Mouse (Mus musculus) gonadal fat pad, adult 2 months (tissue): ENCODE results near the gene Dazl. TPM values are rescaled to one million over a fixed set of nuclear protein-coding genes. Genes with fewer than 3 reads are reported as not detected.
"Not testable (repeated sequence)": the region's sequence is repeated elsewhere in the genome, so short reads cannot be mapped to it uniquely, and the experiment has no call there.

Experiments
- DNase-seq: peaks from one replicate; pipeline ENCODE4 v3.0.0-alpha.2; 2012; ENCODE audit warnings: low read depth
- polyA plus RNA-seq: library from polyadenylated mRNA; depleted of rRNA; stranded (reverse); fragments of >200 nt; gene quantifications from 2 replicates; pipeline ENCODE4 v1.2.3, GENCODE M21; 2012; rRNA removed

The Dazl gene
- polyA plus RNA-seq, 1 experiment = 0.08 TPM

DNA sequence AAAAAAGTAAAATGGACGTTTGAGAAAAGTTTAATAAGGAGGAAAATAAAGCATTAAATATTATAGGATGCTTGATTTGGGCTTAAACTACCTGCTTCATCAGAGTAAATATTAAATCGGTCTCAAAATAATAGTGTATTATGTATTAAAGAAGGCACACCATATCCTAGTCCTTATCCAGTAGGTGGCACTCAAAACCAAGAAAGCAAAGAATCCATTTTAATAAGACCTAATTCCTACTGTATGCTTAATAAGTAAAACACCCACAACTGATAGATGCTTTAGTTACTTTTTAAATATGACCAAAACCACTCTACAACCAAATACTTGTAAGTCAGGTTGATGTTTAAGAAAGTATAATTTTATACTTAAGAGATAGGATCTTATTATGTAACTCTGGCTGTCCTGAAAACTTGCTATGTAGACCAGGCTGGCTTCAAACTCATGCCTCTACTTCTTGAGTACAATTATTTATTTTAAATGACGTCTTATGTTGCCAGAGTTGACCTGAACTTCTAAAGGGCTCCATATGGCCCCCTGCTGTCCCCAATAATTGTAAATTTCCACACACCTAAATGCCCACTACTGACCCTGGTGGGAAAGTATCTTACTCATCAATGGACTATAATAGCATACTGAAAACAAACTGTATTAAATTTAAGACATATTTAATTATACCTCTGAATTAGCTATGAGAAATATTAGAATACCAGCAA is 1.8 kb downstream of the Dazl start:
- DNase-seq = no peak

DNA sequence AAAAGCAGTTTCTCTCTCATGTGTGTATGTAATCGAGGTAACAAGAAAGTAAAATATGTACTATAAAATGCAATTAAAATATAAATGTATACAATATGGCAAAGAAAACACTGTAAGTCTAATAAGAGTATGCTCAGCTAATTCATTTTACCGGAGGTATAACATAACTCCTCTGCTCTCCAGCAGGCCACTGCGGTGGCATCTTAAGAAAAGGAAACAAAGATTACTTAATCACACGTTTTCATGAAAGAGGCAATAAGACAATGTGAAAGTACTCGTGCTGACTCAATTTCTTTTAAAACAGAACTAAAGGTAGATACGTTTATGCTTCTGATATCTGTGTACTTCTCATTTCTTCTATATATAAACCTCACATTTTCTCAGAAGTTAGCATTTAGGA is 8.6 kb downstream of the Dazl start:
- no peak for DNase-seq

DNA sequence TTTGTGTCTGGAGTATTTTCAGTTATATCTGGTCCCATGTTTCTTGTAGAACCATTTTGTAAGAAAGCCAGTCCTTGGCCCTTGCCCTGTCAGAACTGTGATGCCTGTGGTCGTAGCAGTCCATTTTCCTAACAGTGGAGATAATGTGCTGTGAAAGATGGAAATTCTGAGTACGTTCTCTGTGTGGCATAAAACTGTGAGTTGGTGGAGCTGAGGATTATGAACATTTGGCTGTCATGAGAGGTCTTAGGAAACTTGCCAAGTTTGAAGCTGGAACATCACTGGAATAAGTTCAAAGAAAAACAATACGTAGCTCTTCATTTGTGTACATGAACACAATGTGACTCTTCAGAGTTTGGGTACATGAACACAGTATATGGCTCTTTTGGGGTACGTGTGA is 31.8 kb downstream of the Dazl start:
- not testable (repeated sequence) for DNase-seq

DNA sequence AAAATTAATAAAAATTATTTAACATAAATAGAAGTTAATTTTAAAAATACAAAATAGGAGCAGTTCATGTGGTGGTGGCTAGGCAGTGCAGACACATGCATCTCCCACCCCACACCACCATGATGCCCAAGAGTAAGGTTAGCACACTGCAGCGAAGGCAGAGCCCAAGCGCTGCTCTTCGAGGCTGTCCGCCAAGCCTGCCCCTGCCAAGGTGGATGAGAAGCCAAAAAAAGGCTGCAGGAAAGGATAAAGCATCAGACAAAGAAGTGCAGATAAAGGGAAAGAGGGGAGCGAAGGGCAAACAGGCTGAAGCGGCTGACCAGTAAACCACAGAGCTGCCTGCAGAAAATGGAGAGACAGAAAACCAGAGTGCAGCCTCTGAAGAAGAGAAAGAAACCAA is 32.6 kb downstream of the Dazl start:
- DNase-seq = no peak

DNA sequence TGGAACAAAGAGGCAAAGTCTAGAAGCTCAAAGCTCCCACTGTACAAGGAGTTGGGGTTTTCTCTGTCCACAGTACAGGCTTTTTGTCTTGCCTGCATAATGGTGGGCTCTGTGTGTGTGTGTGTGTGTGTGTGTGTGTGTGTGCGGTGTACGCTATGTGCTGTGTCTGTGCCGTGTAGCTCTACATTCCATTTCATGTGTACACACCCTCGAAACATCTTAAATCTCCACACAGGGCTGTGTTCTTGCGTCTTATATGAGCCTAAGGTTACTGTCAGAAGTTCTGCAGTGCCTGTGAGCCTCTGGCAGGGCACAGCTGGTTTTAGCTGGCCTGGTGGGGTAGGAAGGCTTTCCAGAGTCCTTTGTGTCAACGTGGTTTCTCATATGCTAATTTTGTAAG is 46.8 kb downstream of the Dazl start:
- no peak for DNase-seq

DNA sequence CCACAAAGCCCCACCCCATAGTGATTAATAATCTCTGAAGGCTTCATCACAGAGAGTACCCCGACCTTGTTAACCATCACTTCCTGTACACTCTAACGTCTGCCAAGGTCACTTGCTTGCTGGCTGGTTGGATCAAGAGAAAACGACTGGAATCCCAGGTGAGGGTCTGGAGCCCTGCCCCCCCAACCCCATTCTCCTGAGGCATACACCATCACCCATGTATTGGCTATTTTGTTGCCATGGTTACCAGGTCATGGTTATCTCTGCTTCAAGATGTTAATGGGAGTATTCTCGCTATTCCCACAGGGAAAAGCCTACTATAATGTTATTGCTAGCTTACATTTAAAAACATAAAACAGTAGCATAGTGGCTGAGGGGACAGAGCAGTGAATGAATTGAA is 48.8 kb downstream of the Dazl start:
- no peak for DNase-seq

DNA sequence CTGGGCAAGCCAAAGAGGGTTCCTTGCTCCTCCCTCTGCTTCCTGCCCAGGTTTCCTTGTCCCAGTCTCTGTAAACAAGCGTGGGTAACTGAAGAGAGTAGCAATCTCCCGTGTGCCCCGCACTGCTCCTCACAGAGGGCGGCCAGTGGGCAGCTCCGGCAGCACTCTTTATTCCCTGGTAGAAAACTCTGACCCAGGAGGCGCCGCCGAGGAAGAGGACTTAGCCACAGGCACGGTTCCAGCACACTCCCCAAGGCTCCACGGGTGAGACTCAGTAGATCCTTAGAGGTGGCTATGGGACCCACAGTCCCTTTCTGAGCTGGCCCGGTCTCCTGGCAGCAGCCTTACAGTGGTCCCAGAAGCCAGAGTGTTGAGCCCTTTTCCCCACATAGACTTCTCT is 50.1 kb downstream of the Dazl start:
- DNase-seq = no peak

DNA sequence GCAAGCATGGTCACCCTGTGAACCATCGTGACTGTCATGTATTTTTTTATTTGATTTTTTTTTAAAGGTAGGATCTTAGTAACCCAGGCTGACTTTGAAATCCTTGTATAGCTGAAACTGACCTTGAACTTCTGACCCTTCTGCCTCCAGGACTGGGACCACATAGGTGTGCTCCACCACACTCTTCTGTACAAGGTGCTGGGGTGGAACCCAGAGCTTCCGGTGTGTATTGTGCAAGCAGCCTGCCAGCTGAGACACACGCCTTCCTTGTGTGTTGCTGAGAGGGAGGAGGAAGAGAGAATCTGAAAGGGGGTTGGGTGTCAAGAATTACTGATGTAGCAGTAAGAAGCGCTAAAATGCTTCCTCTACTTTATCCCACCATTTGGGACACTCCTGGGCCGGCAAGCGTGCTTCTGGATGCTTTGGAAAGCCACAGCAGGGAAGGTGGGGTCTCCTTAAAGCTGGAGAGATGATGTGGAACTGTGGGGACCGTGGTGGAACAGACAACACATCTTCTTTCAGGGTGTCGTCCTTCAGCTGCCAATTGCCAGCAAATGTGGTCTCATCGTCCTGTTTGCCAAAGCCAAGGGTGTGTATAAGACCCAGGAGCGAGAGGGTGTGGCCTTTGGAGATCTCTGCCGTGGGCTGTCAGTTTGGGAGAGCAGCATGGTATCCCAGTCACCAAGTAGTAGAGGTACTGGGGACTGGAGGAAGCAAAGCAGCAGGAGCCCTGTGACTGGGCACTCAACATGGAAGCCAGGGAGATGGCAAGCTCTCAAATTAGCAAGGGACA is 55.4 kb downstream of the Dazl start:
- no peak for DNase-seq

DNA sequence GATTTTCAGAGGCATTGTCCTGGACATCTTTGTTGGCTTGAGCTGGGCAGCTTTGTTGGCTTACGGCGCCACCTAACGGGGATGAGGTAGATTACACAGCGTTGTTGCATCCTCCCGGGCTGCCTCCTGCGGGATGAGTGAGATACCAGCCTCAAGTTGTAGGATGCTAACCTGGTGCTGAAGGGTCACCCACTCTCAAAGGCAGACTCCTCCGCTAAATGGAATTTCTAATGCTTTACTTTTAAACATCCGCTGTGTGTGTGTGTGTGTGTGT is 56.1 kb downstream of the Dazl start:
- no peak for DNase-seq

DNA sequence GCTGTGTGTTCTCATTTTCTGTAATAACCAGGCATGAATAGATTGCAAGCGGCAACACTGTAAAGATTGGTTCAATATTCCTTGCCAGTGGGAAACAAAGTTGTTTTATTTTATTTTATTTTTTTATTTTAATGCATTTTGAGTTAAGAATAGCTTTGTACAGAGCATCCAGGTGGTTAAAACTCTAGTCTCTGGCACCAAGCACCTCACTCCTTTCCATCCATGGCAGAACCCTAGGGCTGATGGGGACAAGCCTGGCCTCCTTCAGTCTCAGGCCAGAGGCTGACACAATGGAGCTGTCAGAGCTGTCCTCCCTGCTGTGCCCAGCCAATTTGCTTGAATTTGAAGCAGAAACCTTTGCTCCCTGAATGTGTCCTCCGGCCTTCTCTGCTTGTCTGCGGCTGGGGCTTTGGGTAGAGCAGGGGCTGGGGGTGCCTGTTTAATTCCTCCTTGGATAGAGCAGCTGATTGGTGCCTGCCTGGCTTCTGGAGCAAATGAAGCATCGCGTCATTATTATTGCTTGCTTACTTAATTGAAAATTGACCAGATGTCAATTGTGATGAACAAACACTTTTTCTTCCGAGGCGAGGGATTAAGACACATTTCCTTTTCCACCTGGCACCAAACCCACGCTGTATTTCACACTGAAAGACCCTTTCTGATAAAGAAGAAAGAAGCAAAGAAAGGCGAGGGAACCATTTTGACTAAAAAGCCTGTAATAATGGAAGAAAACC is 56.6 kb downstream of the Dazl start:
- no peak for DNase-seq

DNA sequence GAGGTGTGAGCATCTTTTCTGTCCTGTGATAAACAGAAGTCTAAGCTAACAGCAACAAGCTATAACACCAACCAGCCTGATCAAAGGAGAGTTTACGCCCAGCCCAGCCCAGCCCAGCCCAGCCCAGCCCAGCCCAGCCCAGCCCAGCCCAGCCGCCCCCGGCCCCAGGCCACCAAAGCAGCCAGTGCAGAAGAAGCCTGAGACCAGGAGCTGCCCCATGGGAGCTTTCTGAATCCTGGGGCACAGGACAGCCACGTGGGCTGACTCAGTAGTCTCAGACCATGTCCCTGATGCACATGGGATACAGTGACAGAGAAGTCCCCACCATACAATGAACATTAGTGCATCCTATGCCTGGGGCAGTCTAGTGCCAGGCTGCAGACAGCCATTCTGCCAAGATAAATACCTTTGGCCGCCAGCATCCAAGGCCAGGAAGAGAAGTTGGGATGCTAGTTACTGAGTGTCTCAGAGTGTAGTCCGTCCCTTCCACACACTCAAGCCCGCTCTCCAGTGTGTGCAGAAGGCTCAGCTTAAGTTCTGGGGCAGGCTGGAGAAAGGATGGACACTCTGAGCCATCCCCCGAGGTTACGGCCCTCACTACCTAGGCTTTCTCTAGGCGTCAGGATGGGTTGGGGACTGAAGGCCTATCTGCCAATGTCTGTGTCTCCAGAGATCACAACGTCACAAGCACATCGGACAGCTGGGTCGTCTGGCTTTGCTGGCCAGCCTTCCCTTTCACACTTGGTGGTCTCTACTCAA is 57.3 kb downstream of the Dazl start:
- no peak for DNase-seq

DNA sequence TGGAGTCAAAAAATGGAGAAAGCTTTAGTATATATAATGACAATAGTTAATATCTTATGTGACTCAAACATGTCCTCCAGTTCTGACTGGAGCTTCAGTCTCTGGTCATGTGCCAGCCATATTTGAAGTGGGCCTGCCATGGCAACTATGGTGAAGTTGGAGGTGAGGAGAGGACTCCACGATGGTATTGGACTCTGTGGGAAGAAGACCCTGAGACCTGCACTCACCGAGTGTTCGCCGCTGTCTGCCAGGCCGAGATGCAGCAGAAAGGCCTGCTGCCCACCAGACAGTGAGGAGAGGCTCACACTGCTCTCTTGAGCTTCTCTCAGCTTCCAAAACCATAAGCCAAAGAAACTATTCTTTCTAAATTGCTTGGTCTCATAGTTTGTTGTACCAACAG is 59.5 kb downstream of the Dazl start:
- no peak for DNase-seq

DNA sequence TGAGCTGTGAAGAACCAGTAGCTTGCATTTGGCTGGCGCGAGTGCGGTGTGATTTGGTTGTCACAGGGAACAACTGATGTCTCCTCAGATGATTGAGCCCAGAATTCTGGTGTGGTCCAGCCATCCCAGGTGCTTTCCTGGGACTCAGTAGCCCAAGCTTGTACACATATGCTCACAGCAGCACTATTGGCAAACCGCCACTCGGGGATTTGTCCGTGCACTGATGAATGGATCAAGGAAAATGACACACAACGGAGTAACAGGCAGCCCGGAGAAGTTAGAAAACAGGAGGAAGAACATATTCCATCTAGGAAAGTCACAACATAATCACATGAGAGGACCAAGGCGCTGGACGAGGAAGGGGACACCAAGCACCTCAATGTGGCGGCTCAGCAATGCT is 60.6 kb downstream of the Dazl start:
- no peak for DNase-seq

DNA sequence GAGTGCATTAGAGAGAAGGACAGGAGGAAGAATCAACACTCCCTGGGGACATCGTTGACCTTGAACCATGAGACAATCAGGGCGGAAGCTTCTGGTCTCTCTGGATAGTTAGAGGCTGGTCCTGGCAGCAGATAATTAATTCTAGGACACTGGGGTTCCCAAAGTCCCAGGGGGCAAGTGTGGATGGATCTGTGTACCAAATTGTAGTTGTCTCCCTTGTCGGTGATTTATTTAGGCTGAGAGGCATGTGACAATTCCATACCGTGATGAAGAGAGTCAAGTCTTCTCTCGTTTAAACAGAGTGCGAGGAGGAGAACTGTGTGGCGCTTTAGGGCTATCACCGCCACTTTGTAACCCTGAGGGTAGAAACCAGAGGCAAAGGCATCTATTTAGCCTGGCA is 62.2 kb downstream of the Dazl start:
- no peak for DNase-seq

DNA sequence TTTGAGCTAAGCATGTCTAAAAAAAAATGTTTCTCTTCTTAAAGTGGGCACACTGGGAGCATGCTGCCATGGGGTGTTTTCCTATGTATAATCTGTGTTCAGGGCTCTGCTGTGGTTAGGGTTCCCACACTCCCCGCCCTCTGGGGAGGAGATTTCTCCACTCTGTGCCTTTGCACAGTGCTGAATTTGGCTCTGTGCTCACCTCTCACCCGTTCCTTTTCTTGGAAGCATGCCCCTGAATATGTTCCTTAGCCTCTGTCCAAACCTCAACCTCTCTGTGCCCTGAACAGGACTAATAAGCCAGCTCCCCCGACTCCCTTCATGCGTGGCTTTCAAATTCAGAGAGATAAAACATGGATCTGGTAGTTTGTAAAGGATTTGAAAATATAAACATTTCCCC is 63.9 kb downstream of the Dazl start:
- DNase-seq = no peak

Other genes with a start within 250 kb of the Dazl start
- gene Rftn1, start 103.0 kb downstream of the Dazl start, polyA plus RNA-seq = 14.7 and 15.8 TPM in 2 replicates
- gene Plcl2, start 215.8 kb upstream of the Dazl start, polyA plus RNA-seq = 3.2 and 3.4 TPM in 2 replicates